Mouse (Mus musculus) kidney, adult 11 months (tissue): Measurements from ENCODE around the gene Zfp94.
A peak's percentile ranks its signal among the peaks of the same experiment; 100 is the strongest.
"Not testable (repeated sequence)": the region's sequence is repeated elsewhere in the genome, so short reads cannot be mapped to it uniquely, and the experiment has no call there.

Experiments used
- DNase-seq: peaks from one replicate; pipeline ENCODE4 v3.0.0; 2022

The Zfp94 gene

GRCm38 (mm10) chr7:24315726-24316566, 520 bp downstream of the Zfp94 start:
- peak; percentile 49 for DNase-seq

GRCm38 (mm10) chr7:24300771-24301282, 15.6 kb downstream of the Zfp94 start, which contains the start of gene Zfp61:
Zfp61 (minus strand) TSS chr7:24301232.
- peak; percentile 19 for DNase-seq

- peak; percentile 11 for DNase-seq
Measured at GRCm38 (mm10) chr7:24299823-24300481, 16.5 kb downstream of the Zfp94 start.

- DNase-seq: peak; percentile 64
Measured at GRCm38 (mm10) chr7:24298973-24299708, 17.3 kb downstream of the Zfp94 start.

- no peak for DNase-seq
Measured at GRCm38 (mm10) chr7:24298635-24298972, 17.9 kb downstream of the Zfp94 start.

- DNase-seq: no peak
Measured at GRCm38 (mm10) chr7:24297361-24298095, 18.9 kb downstream of the Zfp94 start.

GRCm38 (mm10) chr7:24296386-24296785, 20.1 kb downstream of the Zfp94 start:
- DNase-seq: no peak

GRCm38 (mm10) chr7:24295376-24295775, 21.1 kb downstream of the Zfp94 start:
- DNase-seq: no peak

GRCm38 (mm10) chr7:24294763-24295162, 21.7 kb downstream of the Zfp94 start:
- DNase-seq: no peak

- no peak for DNase-seq
Measured at GRCm38 (mm10) chr7:24293061-24293851, 23.2 kb downstream of the Zfp94 start.

GRCm38 (mm10) chr7:24291387-24292090, 24.9 kb downstream of the Zfp94 start:
- DNase-seq: no peak

- DNase-seq: no peak
Measured at GRCm38 (mm10) chr7:24290106-24290693, 26.3 kb downstream of the Zfp94 start.

GRCm38 (mm10) chr7:24288512-24288911, 28.0 kb downstream of the Zfp94 start:
- DNase-seq: no peak

- DNase-seq: no peak
Measured at GRCm38 (mm10) chr7:24287670-24288069, 28.8 kb downstream of the Zfp94 start.

GRCm38 (mm10) chr7:24286916-24287315, 29.6 kb downstream of the Zfp94 start:
- DNase-seq: no peak

- DNase-seq: no peak
Measured at GRCm38 (mm10) chr7:24286090-24286489, 30.4 kb downstream of the Zfp94 start.

- DNase-seq: peak; percentile 42
Measured at GRCm38 (mm10) chr7:24280858-24281145, 35.7 kb downstream of the Zfp94 start.

GRCm38 (mm10) chr7:24280031-24280857, 36.2 kb downstream of the Zfp94 start:
- DNase-seq: no peak

GRCm38 (mm10) chr7:24278771-24279170, 37.7 kb downstream of the Zfp94 start:
- DNase-seq: not testable (repeated sequence)

- no peak for DNase-seq
Measured at GRCm38 (mm10) chr7:24274456-24274855, 42.0 kb downstream of the Zfp94 start.
